Mouse (Mus musculus) cerebellum, adult 2 months (tissue): ENCODE results near the gene Trp53i13.

Source experiments
- CTCF ChIP-seq: fragments of 200-500 bp; IDR thresholded peaks from 2 replicates; pipeline ENCODE4 v1.5.1; 2011; ENCODE audit warnings: low read depth, mild to moderate bottlenecking, control low read depth, low read length, moderate library complexity, borderline replicate concordance; ENCODE audit not compliant: insufficient read depth
- POLR2A ChIP-seq: fragments of 200-500 bp; IDR thresholded peaks from 2 replicates; pipeline ENCODE4 v1.6.1; 2011; ENCODE audit warnings: low read length, control low read depth, borderline replicate concordance; ENCODE audit not compliant: insufficient read depth

GRCm38 (mm10) chr11:77476895-77477294 is 38.9 kb downstream of the Trp53i13 start:
- TF ChIP-seq POLR2A (no peak), CTCF (no peak)
